Mouse (Mus musculus): ENCODE measurements around the gene Slc35f6.

GRCm38 (mm10) chr5:30609918-30610645 is 37.7 kb upstream of the Slc35f6 start:
- no peak for TF ChIP-seq CTCF (IDR thresholded peaks at IDR 0.05; ENCODE audit: borderline replicate concordance, insufficient read depth, low read length)
- TF ChIP-seq POLR2A (IDR thresholded peaks at IDR 0.05; ENCODE audit: low read depth, low read length): no peak

Measured in embryonic fibroblast, embryonic 13.5 days (primary cell).